Mouse (Mus musculus) bone marrow macrophage, adult 2 months (primary cell): ENCODE measurements around the gene Cryga.

Source experiments
- CTCF ChIP-seq: IDR thresholded peaks from 2 replicates; pipeline ENCODE4 v1.5.1; 2012; ENCODE audit warnings: low read depth, mild to moderate bottlenecking, low read length, moderate library complexity
- POLR2A ChIP-seq: IDR thresholded peaks from 2 replicates; pipeline ENCODE4 v1.6.1; 2012; ENCODE audit warnings: mild to moderate bottlenecking, low read depth, low read length, borderline replicate concordance

DNA sequence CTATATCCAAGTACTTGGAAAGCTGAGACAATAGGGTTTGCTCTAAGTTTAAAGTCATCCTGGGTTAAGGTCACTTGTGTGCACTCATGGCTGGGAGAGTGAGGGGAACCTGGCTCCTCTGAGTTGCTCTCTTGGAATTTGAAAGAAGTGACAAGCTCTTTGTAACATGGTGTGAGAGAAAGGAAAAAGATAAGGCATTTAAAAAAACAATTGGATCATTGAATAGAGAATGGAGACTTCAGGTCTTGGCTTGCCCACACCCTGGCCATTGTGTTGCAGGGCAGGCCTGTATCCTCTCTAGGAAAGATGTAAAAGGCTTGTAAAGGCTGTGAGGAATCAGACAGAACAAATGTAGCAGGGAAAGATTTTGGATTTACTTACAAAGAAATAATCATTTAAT is 35.3 kb downstream of the Cryga start:
- TF ChIP-seq CTCF (no peak), POLR2A (no peak)
